Mouse (Mus musculus) hindbrain, embryonic 12.5 days (tissue): ENCODE measurements around the gene Mxra7. TPM values are rescaled to one million over a fixed set of nuclear protein-coding genes. Genes with fewer than 3 reads are reported as not detected.

Experiments used
- ATAC-seq: fragments of 200-750 bp; cut with Nextera tagmentation; 2 replicates; pipeline ENCODE4 v1.8.0; 2017; ENCODE audit warnings: moderate TSS enrichment; ENCODE audit not compliant: low FRiP score
- H3K27ac ChIP-seq: fragments of 300-500 bp; sonication (generic); 2 replicates; pipeline ENCODE4 v1.5.1; 2016; ENCODE audit warnings: mild to moderate bottlenecking
- H3K27me3 ChIP-seq: fragments of 300-500 bp; sonication (generic); 2 replicates; pipeline ENCODE4 v1.6.1; 2016; ENCODE audit warnings: mild to moderate bottlenecking
- H3K36me3 ChIP-seq: fragments of 300-500 bp; sonication (generic); 2 replicates; pipeline ENCODE4 v1.6.1; 2016; ENCODE audit warnings: mild to moderate bottlenecking
- H3K4me1 ChIP-seq: fragments of 300-500 bp; sonication (generic); 2 replicates; pipeline ENCODE4 v1.6.1; 2016
- H3K4me2 ChIP-seq: fragments of 300-500 bp; sonication (generic); replicated peaks from 2 replicates; pipeline ENCODE4 v1.6.1; 2016; ENCODE audit warnings: mild to moderate bottlenecking
- H3K4me3 ChIP-seq: fragments of 300-500 bp; sonication (generic); 2 replicates; pipeline ENCODE4 v1.5.1; 2016; ENCODE audit warnings: mild to moderate bottlenecking
- H3K9ac ChIP-seq: fragments of 300-500 bp; sonication (generic); 2 replicates; pipeline ENCODE4 v1.6.1; 2016; ENCODE audit warnings: mild to moderate bottlenecking, moderate library complexity
- H3K9me3 ChIP-seq: fragments of 300-500 bp; sonication (generic); replicated peaks from 2 replicates; pipeline ENCODE4 v1.6.1; 2016; ENCODE audit warnings: mild to moderate bottlenecking
- WGBS: fragments of 180-500 bp; shearing (Covaris S2); methylation state at CpG from one replicate; pipeline ENCODE4 v1.1.7; 2016; 5-methylcytosine and 5-hydroxymethylcytosine counted together
- polyA plus RNA-seq: library from polyadenylated mRNA; unstranded; fragments of >200 nt; fragmentation: Nextera tagmentation; extraction: Ambion mirVana; gene quantifications from 2 replicates; pipeline ENCODE4 v1.2.1, GENCODE M21; 2016

Mxra7 gene
- polyA plus RNA-seq, 1 experiment from 2014 or later = 95.0 TPM

GRCm38 (mm10) chr11:116810983-116811901 lies 16.6 kb downstream of the Mxra7 start:
- 6% methylated on average over 30 of the region's 32 CpGs for WGBS
- Histone ChIP-seq H3K36me3 (no peaks in the 10 kb centered on the region), H3K27me3 (no peaks in the 10 kb centered on the region; the same call in 1 of the 2 replicates), H3K27ac (peak overlapping the region; percentile 98), H3K4me1 (peaks cover 75% of the 10 kb centered on the region), H3K4me3 (peak overlapping the region; percentile 27), H3K9ac (peak overlapping the region; percentile 61), H3K9me3 (no peaks in the 10 kb centered on the region), H3K4me2 (peak overlapping the region; percentile 56)
- ATAC-seq = peak; percentile 90

- Histone ChIP-seq H3K9ac (peak overlapping the region; percentile 61; the same call in 1 of the 2 replicates), H3K36me3 (no peaks in the 10 kb centered on the region), H3K27ac (peak overlapping the region; percentile 98), H3K4me1 (peaks cover 68% of the 10 kb centered on the region), H3K4me3 (peak overlapping the region; percentile 27; the same call in 1 of the 2 replicates), H3K9me3 (no peaks in the 10 kb centered on the region), H3K4me2 (peak overlapping the region; percentile 56), H3K27me3 (no peaks in the 10 kb centered on the region; the same call in 1 of the 2 replicates)
- WGBS = 30% methylated on average over 11 of the region's 11 CpGs
- no peak for ATAC-seq
Observed at GRCm38 (mm10) chr11:116810528-116810927, 17.3 kb downstream of the Mxra7 start.

GRCm38 (mm10) chr11:116809520-116809919 lies 18.3 kb downstream of the Mxra7 start:
- H3K4me3 ChIP-seq = no peak overlapping the region
- peaks cover 59% of the 10 kb centered on the region for H3K4me1 ChIP-seq
- no peaks in the 10 kb centered on the region; the same call in 1 of the 2 replicates for H3K27me3 ChIP-seq
- WGBS = 84% methylated on average over 8 of the region's 8 CpGs
- no peak for ATAC-seq
- H3K27ac ChIP-seq = peak overlapping the region; percentile 98; the same call in 1 of the 2 replicates
- H3K9ac ChIP-seq = peak overlapping the region; percentile 23; the same call in 1 of the 2 replicates
- no peaks in the 10 kb centered on the region for H3K36me3 ChIP-seq
- H3K4me2 ChIP-seq = no peak overlapping the region
- no peaks in the 10 kb centered on the region for H3K9me3 ChIP-seq

- Histone ChIP-seq H3K27me3 (no peaks in the 10 kb centered on the region; the same call in 1 of the 2 replicates), H3K4me1 (peaks cover 53% of the 10 kb centered on the region), H3K36me3 (no peaks in the 10 kb centered on the region), H3K4me2 (no peak overlapping the region), H3K9ac (no peak overlapping the region), H3K27ac (0 out of 2 replicates have a peak overlapping the region, but pooled peaks have one; percentile 98), H3K9me3 (no peaks in the 10 kb centered on the region), H3K4me3 (no peak overlapping the region)
- no peak for ATAC-seq
- WGBS = 75% methylated on average over 11 of the region's 11 CpGs
Observed at GRCm38 (mm10) chr11:116808811-116809395, 18.9 kb downstream of the Mxra7 start.

GRCm38 (mm10) chr11:116807938-116808606 lies 19.8 kb downstream of the Mxra7 start:
- H3K4me3 ChIP-seq = no peak overlapping the region
- ATAC-seq = no peak
- H3K9ac ChIP-seq = no peak overlapping the region
- H3K36me3 ChIP-seq = no peaks in the 10 kb centered on the region
- 26% methylated on average over 7 of the region's 7 CpGs for WGBS
- no peak overlapping the region for H3K27ac ChIP-seq
- H3K9me3 ChIP-seq = no peaks in the 10 kb centered on the region
- H3K4me1 ChIP-seq = peaks cover 45% of the 10 kb centered on the region
- H3K4me2 ChIP-seq = no peak overlapping the region
- H3K27me3 ChIP-seq = no peaks in the 10 kb centered on the region; the same call in 1 of the 2 replicates

GRCm38 (mm10) chr11:116807526-116807925 lies 20.3 kb downstream of the Mxra7 start:
- Histone ChIP-seq H3K9ac (no peak overlapping the region), H3K27me3 (no peaks in the 10 kb centered on the region; the same call in 1 of the 2 replicates), H3K27ac (no peak overlapping the region), H3K36me3 (no peaks in the 10 kb centered on the region), H3K4me3 (no peak overlapping the region), H3K4me2 (no peak overlapping the region), H3K9me3 (no peaks in the 10 kb centered on the region), H3K4me1 (peaks cover 39% of the 10 kb centered on the region)
- no peak for ATAC-seq
- 85% methylated on average over 3 of the region's 3 CpGs for WGBS

GRCm38 (mm10) chr11:116807116-116807515 lies 20.7 kb downstream of the Mxra7 start:
- WGBS = 74% methylated on average over 7 of the region's 7 CpGs
- Histone ChIP-seq H3K27ac (no peak overlapping the region), H3K9ac (no peak overlapping the region), H3K4me3 (no peak overlapping the region), H3K4me1 (peaks cover 35% of the 10 kb centered on the region), H3K27me3 (no peaks in the 10 kb centered on the region; the same call in 1 of the 2 replicates), H3K4me2 (no peak overlapping the region), H3K9me3 (no peaks in the 10 kb centered on the region), H3K36me3 (no peaks in the 10 kb centered on the region)
- no peak for ATAC-seq

- H3K4me3 ChIP-seq = no peak overlapping the region
- no peak overlapping the region for H3K4me2 ChIP-seq
- no peaks in the 10 kb centered on the region for H3K9me3 ChIP-seq
- H3K27me3 ChIP-seq = no peaks in the 10 kb centered on the region; the same call in 1 of the 2 replicates
- no peak for ATAC-seq
- H3K9ac ChIP-seq = no peak overlapping the region
- WGBS = 86% methylated on average over 15 of the region's 15 CpGs
- peaks cover 29% of the 10 kb centered on the region for H3K4me1 ChIP-seq
- H3K27ac ChIP-seq = no peak overlapping the region
- no peaks in the 10 kb centered on the region for H3K36me3 ChIP-seq
Observed at GRCm38 (mm10) chr11:116806136-116807071, 21.4 kb downstream of the Mxra7 start.

- Histone ChIP-seq H3K36me3 (no peaks in the 10 kb centered on the region), H3K4me2 (no peak overlapping the region), H3K27ac (no peak overlapping the region), H3K9me3 (no peaks in the 10 kb centered on the region), H3K9ac (no peak overlapping the region), H3K4me3 (no peak overlapping the region), H3K27me3 (no peaks in the 10 kb centered on the region), H3K4me1 (0 out of 2 replicates have a peak, but pooled peaks cover 2% of the 10 kb centered on the region)
- WGBS = 85% methylated on average over 5 of the region's 5 CpGs
- ATAC-seq = no peak
Observed at GRCm38 (mm10) chr11:116802709-116803108, 25.1 kb downstream of the Mxra7 start.

- no peak overlapping the region for H3K4me3 ChIP-seq
- H3K27me3 ChIP-seq = no peaks in the 10 kb centered on the region
- no peak overlapping the region for H3K4me2 ChIP-seq
- H3K9me3 ChIP-seq = no peaks in the 10 kb centered on the region
- no peaks in the 10 kb centered on the region for H3K4me1 ChIP-seq
- ATAC-seq = no peak
- no peaks in the 10 kb centered on the region for H3K36me3 ChIP-seq
- 86% methylated on average over 5 of the region's 5 CpGs for WGBS
- no peak overlapping the region for H3K9ac ChIP-seq
- no peak overlapping the region for H3K27ac ChIP-seq
Observed at GRCm38 (mm10) chr11:116801106-116801505, 26.7 kb downstream of the Mxra7 start.

- no peaks in the 10 kb centered on the region for H3K4me1 ChIP-seq
- no peak overlapping the region for H3K9ac ChIP-seq
- H3K9me3 ChIP-seq = no peaks in the 10 kb centered on the region
- no peaks in the 10 kb centered on the region for H3K36me3 ChIP-seq
- H3K27me3 ChIP-seq = no peaks in the 10 kb centered on the region
- H3K4me2 ChIP-seq = no peak overlapping the region
- no peak overlapping the region for H3K27ac ChIP-seq
- H3K4me3 ChIP-seq = no peak overlapping the region
- ATAC-seq = no peak
- WGBS = 93% methylated on average over 5 of the region's 5 CpGs
Observed at GRCm38 (mm10) chr11:116799364-116799763, 28.5 kb downstream of the Mxra7 start.
